Mouse (Mus musculus) ovary, postnatal 36 days (tissue): Measurements from ENCODE around the gene Wdr92.

Source experiments
- DNase-seq: peaks from one replicate; pipeline ENCODE4 v3.0.0; 2022; ENCODE audit warnings: low spot score, mixed read lengths

Wdr92 gene

GRCm38 (mm10) chr11:17181807-17182206 is at the start of gene Wdr92:
TSS of gene Wdr92 (plus strand) at chr11:17182107.
- DNase-seq: no peak

- DNase-seq: no peak
These were observed 46.3 kb upstream of the Wdr92 start for GRCm38 (mm10) chr11:17135638-17136037.

DNA sequence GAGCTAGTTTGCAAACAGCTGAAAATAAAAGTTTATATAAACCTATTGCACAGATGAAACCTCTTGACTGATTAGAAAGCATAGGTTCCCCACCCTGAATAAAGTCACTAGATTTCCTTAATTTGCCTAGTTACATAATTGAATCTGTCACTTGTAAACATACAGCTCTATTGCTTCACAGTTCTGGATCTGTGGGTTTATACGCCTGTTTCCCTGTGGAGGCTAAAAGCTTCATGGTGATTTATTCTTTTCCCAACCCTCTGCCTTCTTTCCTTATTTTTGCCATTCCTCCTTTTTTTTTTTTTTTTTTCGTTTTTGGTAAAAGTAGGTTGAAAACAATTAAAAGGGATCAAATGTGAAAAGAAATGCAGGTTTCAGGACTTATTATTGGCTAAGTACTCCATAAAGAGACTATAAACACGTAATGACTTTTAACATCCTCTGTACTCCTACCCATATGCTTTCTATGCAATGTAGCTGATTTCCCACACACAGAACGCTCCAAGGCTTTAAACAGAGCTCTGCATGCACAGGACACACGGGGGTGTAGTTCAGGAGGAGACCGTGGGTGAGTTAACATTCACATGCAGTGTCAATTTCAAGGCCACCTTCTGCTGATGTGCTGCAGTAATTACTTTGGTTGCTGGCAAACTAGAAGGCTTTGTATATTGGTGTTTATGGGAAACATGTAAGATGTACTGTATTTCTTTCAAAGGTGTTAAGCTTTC is 43.4 kb upstream of the Wdr92 start:
- DNase-seq: no peak

DNA sequence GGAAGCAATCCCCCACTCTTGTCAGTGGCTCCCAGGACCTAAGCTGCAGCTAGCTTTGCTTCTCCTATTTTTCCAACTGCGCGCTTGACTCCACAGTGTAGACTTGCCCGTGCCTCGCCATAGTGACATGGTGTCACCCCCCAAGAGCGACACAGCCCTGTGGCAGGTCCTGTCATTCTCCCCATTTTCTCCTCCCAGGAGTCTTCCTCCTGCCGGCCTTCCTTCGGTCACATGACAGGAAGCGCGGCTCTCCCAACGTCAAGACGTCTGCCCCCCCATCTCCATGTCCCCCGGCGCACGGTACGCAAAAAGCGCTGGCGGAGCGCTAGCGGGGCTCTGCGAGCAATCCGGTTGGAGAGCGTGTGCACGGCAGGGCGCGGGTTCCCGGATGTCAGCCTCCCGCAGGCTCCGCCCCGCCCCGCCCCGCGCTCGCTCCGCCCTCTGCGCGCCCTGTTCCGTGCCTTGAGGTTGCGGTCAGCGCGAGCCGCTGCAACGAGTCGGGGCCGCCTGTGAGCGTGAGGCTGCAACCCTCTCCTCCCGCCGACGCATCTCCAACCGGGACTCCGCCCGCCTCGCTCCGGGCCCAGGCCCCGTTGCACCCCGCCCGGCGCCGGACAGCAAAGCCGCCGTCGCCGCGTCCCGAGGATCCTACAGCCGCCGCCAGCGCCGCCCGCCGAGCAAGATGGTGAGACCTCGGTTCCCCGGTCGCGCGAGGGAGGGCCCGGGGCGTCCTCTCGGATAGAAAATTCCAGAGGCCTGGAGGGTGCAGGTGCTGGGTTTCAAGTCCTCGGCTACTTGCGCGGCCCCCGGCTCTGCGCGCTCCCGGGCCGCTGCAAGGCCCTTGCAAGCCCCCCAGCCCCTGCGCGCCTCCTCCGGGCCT is 22.8 kb upstream of the Wdr92 start, which contains the start of gene Ppp3r1:
Gene Ppp3r1, plus strand, starts transcription at position 406 of the 880 bp plus-strand sequence.
- DNase-seq: peak; percentile 98

GRCm38 (mm10) chr11:17159738-17160241 is 22.1 kb upstream of the Wdr92 start:
- peak; percentile 49 for DNase-seq

- peak; percentile 27 for DNase-seq
These were observed 21.7 kb upstream of the Wdr92 start for GRCm38 (mm10) chr11:17160242-17160641.

DNA sequence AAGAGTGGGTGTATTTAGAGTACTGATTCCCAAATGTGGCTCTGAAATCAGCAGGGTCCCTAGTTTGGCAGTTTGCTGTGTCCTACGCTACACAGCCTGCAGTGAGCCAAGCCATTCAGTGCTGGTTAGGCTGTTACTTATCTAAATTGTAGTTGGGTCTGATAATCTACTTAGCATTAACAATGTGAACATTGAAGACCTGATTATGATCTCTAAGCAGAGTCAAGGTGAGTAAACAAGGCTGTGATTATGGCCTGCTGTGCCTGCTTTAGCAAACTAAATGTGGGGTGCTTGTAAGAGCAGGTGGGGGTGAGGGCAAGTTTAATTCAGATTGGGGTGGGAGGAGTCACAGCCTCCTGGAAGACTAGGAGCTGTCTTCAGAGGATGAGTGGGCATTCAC is 18.0 kb upstream of the Wdr92 start:
- no peak for DNase-seq

DNA sequence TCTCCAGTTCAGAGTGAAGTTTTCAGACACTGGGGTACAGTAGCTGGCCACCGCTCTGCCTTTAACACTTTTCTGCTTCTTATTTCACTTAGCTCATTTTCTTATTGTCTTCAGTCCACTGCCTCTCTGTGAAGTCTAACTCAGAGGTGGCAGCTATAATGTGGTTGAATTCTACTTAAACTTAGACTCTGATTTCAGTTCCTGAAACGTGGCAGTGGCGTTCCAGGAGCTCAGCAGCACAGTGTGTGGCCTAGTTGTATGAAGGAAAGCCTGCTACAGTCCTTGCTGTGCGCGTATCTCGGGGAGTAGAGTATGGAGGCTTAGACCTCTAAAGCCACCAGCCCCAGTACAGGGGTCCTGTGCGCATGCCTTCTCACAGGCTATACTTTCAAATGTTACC is 15.3 kb upstream of the Wdr92 start:
- DNase-seq: no peak

DNA sequence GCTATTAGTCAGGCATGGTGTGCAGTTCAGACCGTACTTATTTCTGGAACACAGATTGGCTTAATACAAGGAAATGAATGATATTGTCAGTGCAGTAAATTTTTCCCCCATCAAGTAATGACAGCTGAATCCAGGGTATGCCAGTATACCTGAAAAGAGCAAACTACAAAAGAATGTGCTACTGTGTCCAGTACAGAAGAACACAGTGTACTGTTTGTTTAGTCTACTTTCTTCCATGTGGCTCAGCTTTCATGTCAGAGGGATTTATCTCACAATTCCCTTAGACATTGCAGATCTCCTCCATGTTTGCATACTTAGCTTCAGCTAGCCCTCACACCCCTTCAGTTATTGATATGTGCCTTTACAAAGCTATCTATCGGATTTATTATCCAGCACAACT is 12.6 kb upstream of the Wdr92 start:
- no peak for DNase-seq

GRCm38 (mm10) chr11:17170938-17171729 is 10.8 kb upstream of the Wdr92 start:
- no peak for DNase-seq

GRCm38 (mm10) chr11:17172300-17172699 is 9.6 kb upstream of the Wdr92 start:
- no peak for DNase-seq

GRCm38 (mm10) chr11:17176638-17177037 is 5.3 kb upstream of the Wdr92 start:
- DNase-seq: no peak

DNA sequence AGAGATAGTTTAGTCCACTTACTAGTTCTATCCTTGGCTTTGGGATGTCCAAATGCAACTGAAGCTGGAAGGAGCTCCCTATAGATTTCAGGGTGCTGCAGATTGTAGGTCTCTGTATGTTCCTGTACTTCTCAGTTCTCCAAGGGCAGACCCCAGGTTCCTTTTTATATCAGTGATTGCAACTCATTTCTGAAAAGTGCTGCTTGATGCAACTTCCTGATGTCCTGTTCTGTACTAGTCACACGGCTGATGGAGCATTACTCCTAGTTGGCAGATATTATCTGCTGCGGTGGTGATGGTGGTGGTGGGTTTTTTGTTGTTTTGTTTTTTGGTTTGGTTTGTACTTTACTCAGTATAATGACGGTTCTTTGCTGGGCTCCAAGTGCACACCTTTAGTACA is 1.2 kb upstream of the Wdr92 start:
- DNase-seq: no peak

DNA sequence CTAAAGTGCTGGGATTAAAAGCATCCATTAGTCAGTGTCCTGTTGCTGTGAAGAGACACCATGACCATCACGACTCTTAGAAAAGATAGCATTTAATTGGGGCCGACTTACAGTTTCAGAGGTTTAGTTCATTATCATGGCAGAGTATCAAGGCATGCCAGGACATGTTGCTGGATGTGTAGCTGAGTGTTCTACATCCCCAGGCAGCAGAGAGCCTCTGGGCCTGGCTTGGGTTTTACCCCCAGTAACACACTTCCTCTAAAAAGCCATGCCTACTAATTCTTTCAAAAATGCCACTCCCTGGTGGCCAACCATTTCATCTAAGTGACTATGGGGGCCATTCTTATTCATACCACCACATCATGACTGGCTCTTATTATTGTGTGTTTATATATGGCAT is 1.3 kb downstream of the Wdr92 start:
- DNase-seq: no peak

DNA sequence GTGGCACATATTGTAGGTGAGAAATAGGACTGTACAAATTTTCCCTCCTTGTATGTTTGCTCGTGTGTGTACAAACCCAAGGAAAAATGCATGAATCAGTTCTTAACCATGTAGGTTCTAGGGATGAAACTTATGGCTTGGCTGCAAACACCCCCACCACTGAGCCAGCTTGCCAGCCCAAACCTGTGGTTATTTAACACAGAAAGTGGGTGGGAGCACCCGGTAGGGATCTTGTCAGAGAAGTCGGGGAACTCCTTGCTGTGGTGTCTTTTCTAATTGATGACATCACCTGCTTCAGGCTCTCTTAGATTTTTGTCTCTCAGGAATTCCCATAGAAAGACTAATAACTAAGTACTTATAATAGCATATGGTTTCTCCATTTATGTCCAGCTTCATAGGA is 5.7 kb downstream of the Wdr92 start:
- DNase-seq: no peak

- DNase-seq: no peak
These were observed 6.9 kb downstream of the Wdr92 start for GRCm38 (mm10) chr11:17188786-17189185.

- no peak for DNase-seq
These were observed 10.4 kb downstream of the Wdr92 start for GRCm38 (mm10) chr11:17192151-17192844.

- no peak for DNase-seq
These were observed 17.3 kb downstream of the Wdr92 start for GRCm38 (mm10) chr11:17199170-17199569.

GRCm38 (mm10) chr11:17199840-17200501 is 18.1 kb downstream of the Wdr92 start:
- no peak for DNase-seq

DNA sequence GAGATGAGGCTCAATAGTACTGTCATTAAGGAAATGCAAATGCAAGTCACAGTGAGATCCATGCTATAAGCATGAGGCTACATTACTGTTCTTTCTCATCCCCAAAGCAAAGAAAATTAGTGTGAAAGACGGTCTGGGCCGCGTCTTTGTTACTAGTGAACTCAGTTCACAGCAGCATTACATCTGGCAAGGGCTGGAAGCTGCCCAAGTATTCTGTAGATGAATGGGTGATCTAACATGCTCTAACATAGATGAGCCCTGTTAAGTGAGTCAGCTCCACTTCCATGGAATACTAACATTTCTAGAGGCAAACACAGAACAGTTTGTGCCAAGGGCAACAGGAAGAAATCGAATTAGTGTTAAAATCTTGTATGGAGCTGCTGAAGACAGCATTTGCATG is 19.0 kb downstream of the Wdr92 start:
- no peak for DNase-seq

- DNase-seq: no peak
These were observed 20.6 kb downstream of the Wdr92 start for GRCm38 (mm10) chr11:17202481-17202880.
